Mouse (Mus musculus) heart, adult 2 months (tissue): ENCODE results near the gene Ptgdr.
"Not testable (repeated sequence)": the region's sequence is repeated elsewhere in the genome, so short reads cannot be mapped to it uniquely, and the experiment has no call there.

Experiments
- CTCF ChIP-seq: fragments of 200-600 bp; IDR thresholded peaks from 2 replicates; pipeline ENCODE4 v1.8.1; 2022; ENCODE audit warnings: antibody characterized with exemption, mild to moderate bottlenecking, moderate library complexity
- EP300 ChIP-seq: fragments of 200-500 bp; IDR thresholded peaks from 2 replicates; pipeline ENCODE4 v1.6.1; 2011; ENCODE audit warnings: low read depth, low read length, control low read depth; ENCODE audit not compliant: insufficient read depth
- POLR2A ChIP-seq: fragments of 200-500 bp; IDR thresholded peaks from 2 replicates; pipeline ENCODE4 v1.6.1; 2011; ENCODE audit warnings: mild to moderate bottlenecking, low read depth, low read length, control low read depth; ENCODE audit not compliant: insufficient read depth

DNA sequence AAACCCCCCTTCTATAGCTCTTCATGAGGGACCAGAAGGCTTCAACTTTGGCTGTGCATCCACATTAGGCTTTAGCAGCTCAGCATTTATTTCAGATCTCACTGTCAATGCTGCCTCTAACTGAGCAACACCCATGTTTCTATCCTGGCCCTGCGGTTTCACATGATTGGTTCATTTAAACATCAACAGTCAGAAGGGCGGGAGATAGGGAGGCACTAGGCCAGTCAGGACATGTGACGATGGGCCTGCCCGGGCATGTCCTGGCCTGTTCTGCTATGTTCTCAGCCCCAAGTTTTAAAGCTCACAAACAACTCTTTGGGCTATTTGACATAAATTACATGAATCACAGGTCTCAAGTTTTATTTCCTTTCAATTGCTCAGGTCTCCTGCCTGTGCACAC is 26.1 kb downstream of the Ptgdr start:
- TF ChIP-seq POLR2A, CTCF, EP300: not testable (repeated sequence)
